Mouse (Mus musculus): ENCODE results near the gene Dll3. TPM values are rescaled to one million over a fixed set of nuclear protein-coding genes. Genes with fewer than 3 reads are reported as not detected.

Dll3 gene
- polyA plus RNA-seq, 1 experiment from 2014 or later = 3.7 TPM

DNA sequence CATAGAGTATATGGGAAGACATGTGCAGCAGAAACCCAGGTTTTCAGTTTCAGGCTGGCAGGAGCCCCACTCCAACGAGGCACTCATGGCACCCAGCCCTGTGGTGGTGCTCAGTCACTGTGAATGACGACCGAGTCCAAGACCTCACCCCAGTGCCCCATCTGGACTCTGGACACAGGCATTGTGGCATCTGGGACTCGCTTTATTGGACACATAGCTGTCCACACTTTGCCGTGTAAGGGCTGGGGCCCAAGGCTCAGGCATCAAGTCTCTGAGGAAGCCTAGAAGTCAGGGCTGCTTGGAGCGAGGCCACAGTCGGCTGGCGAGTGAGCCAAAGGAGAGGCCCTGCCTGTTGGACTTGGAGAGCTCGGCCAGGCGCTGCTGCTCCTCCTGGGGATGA lies 3.6 kb upstream of the Dll3 start:
- H3K9me3 ChIP-seq = no peaks in the 10 kb centered on the region
- H3K4me2 ChIP-seq (replicated peaks) = no peak overlapping the region
- peaks cover 14% of the 10 kb centered on the region for H3K4me1 ChIP-seq
- peaks cover 56% of the 10 kb centered on the region for H3K36me3 ChIP-seq
- H3K4me3 ChIP-seq = no peak overlapping the region
- WGBS = 94% methylated on average over 10 of the region's 10 CpGs
- H3K9ac ChIP-seq = no peak overlapping the region
- H3K27ac ChIP-seq = no peak overlapping the region
- peaks cover 18% of the 10 kb centered on the region for H3K27me3 ChIP-seq
- no peak for ATAC-seq (ENCODE audit: insufficient number of reproducible peaks, insufficient read depth, low FRiP score, low TSS enrichment)

DNA sequence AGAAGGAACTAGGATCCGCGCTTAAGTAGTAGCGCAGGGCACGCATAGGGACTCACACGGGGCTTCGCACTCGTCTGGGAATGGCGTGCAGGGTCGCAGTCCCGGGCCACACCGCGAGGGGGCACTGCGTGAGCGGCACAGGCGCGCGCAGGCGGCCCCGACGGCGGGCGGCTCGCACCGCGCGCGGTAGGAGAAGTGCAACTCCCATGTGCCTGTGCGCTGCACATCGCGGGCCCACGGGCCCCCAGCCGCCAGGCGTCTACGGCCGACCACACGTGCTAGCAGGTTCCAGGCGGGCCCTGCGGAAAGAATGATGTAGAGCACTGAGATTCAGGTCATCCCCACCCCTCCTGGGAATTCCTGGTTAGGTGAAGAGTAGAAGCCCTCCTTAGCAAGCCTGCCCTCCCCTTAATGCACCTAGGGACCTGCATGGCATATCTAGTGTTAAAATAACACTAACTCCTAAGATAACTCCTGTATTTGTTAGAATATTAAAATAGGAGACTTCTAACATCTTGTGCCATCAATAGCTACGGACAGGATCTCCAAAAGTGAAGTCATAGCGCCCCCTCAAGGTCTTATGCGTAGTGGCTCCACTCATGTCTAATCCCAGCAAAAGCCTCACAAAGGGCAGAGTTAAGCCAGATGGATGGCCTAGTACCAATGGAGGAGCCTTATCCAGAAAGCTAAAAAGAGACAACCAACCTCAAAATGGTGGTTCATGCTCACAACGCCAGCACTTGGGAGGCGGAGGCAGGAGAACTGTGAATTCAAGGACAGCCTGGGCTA lies 3.0 kb downstream of the Dll3 start:
- Histone ChIP-seq H3K4me3 (peak overlapping the region; percentile 7; the same call in 1 of the 2 replicates), H3K36me3 (no peaks in the 10 kb centered on the region), H3K4me1 (peaks cover 18% of the 10 kb centered on the region), H3K27me3 (peaks cover 80% of the 10 kb centered on the region), H3K4me2 (replicated peaks) (peak overlapping the region; percentile 31), H3K9ac (no peak overlapping the region), H3K9me3 (no peaks in the 10 kb centered on the region), H3K27ac (no peak overlapping the region)
- no peak for ATAC-seq (ENCODE audit: insufficient number of reproducible peaks, insufficient read depth, low FRiP score, low TSS enrichment)
- WGBS = 11% methylated on average over 43 of the region's 43 CpGs

DNA sequence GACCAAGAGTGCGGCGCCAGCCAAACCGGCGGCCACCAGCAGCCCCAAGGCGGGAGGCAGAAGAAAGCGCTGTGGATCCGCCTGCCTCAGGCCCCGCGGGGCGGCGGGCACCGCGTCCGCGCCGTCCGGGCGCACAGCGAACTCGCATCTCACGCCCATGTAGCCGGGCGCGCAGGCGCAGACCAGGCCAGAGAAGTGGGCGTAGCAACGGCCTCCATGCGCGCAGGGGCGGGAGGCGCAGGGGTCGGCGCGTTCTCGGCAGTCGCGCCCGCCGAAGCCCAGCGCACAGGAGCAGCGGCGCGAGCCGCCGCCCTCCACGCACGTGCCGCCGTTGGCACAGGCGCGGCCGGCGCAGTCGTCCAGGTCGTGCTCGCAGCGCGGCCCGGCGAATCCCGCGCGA lies 7.6 kb downstream of the Dll3 start:
- Histone ChIP-seq H3K4me3 (peak overlapping the region; percentile 50), H3K27me3 (peaks cover 95% of the 10 kb centered on the region), H3K4me2 (replicated peaks) (peak overlapping the region; percentile 80), H3K27ac (no peak overlapping the region), H3K9me3 (no peaks in the 10 kb centered on the region), H3K36me3 (no peaks in the 10 kb centered on the region), H3K4me1 (peaks cover 13% of the 10 kb centered on the region), H3K9ac (peak overlapping the region; percentile 53)
- ATAC-seq (ENCODE audit: insufficient number of reproducible peaks, insufficient read depth, low FRiP score, low TSS enrichment) = peak; percentile 55; the same call in 1 of the 2 replicates
- 5% methylated on average over 39 of the region's 63 CpGs for WGBS

DNA sequence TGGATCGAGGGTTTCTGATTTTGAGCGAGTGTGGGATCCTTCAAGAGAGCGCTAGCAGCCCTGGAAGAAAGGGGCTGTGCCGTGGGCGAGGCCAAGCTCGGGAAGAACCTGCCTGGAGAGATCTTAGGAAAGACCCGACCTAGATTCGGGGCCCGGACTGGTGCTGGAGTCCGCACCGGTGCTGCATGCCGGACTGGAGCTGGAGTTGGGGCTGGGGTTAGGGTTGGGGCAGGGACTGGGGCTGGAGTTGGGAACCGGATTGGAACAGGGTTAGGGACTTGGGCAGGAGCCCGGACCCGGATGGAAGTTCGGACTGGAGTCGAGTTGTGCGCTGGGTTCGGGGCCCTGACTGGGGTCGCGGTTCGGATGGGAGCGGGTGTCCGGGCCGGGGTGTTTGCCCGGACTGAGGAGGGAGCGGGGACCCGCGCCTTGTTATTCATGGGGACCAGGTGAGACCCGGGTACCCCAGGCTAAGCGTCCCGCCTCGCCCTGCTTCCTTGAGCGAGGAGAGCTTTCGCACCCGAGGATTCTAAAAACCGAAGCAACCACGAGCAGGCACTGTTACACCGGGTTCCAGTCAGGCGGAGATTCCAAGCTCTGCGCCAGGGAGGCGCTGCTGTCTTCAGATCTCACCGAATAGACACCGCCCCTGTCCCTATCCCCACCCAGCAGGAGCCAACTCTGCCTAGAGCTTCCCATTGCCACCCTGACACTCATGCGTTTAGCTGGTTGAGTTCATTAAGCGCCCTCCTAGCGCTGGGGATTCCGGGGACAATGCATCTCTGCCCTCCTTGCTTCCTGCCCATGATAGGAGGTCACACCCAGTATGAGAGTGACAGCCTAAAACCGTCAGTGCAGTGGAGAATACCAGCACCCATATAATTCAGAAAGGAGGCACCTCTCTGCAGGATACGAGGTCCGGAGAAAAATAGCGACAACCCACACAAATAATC lies 11.1 kb downstream of the Dll3 start, which contains the start of gene Selenov:
Selenov (minus strand) TSS at position 549 of the 953 bp plus-strand sequence.
- Histone ChIP-seq H3K36me3 (no peaks in the 10 kb centered on the region), H3K4me3 (peak within 1 kb of the TSS; percentile 25), H3K27ac (no peak within 1 kb of the TSS), H3K27me3 (peaks cover 87% of the 10 kb centered on the region), H3K9ac (no peak within 1 kb of the TSS), H3K4me2 (replicated peaks) (peak within 1 kb of the TSS; percentile 40), H3K4me1 (peaks cover 8% of the 10 kb centered on the region), H3K9me3 (no peaks in the 10 kb centered on the region)
- peak; percentile 30; the same call in 1 of the 2 replicates for ATAC-seq (ENCODE audit: insufficient number of reproducible peaks, insufficient read depth, low FRiP score, low TSS enrichment)
- under 1% methylated on average over 52 of the region's 52 CpGs for WGBS

DNA sequence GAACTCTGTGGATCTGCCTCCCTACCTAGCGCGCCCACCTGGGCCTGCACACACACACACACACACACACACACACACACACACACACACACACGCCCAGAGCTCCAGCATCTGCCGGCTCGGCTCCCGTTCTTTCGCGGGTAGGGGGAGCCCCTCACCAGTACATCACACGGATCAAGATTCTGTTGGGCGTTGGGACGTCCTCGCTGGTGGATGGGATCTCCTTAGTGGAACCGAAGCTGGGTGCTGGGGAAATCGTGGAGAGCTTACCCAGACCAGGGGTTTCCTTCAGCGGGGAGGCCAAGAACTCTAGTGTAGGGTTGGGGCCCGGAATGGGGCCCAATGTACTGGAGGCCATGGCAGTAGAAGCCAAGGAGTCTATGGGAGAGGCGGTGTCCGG lies 11.9 kb downstream of the Dll3 start:
- Histone ChIP-seq H3K9ac (no peak overlapping the region), H3K36me3 (no peaks in the 10 kb centered on the region), H3K27me3 (peaks cover 81% of the 10 kb centered on the region), H3K4me3 (peak overlapping the region; percentile 25), H3K4me1 (peaks cover 8% of the 10 kb centered on the region), H3K4me2 (replicated peaks) (peak overlapping the region; percentile 40), H3K27ac (no peak overlapping the region), H3K9me3 (no peaks in the 10 kb centered on the region)
- WGBS = 3% methylated on average over 18 of the region's 18 CpGs
- ATAC-seq (ENCODE audit: insufficient number of reproducible peaks, insufficient read depth, low FRiP score, low TSS enrichment) = no peak

DNA sequence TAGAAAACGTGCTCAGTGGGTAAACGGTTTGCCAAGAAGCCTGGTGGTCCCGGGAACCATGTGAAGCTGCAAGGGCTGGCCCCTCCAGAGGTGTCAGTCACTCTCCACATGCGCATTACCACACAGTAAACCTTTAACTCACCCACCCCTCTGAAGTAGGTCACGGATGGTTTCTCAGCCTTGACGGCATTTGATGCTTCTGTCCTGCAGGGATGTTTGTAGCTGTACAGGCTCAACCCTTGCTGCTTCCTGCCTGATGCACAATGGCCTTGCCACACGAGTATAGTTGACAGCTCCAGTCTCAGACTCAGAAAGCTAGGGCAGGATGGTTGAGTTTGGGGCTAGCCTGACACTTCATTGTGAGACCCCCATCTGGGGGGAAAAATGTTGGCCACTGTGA lies 21.4 kb downstream of the Dll3 start:
- ATAC-seq (ENCODE audit: insufficient number of reproducible peaks, insufficient read depth, low FRiP score, low TSS enrichment) = no peak
- Histone ChIP-seq H3K27ac (no peak overlapping the region), H3K27me3 (no peaks in the 10 kb centered on the region), H3K9ac (no peak overlapping the region), H3K4me3 (no peak overlapping the region), H3K4me1 (peaks cover 8% of the 10 kb centered on the region; the same call in 1 of the 2 replicates), H3K4me2 (replicated peaks) (no peak overlapping the region), H3K9me3 (no peaks in the 10 kb centered on the region), H3K36me3 (no peaks in the 10 kb centered on the region)
- WGBS = 80% methylated on average over 7 of the region's 7 CpGs

DNA sequence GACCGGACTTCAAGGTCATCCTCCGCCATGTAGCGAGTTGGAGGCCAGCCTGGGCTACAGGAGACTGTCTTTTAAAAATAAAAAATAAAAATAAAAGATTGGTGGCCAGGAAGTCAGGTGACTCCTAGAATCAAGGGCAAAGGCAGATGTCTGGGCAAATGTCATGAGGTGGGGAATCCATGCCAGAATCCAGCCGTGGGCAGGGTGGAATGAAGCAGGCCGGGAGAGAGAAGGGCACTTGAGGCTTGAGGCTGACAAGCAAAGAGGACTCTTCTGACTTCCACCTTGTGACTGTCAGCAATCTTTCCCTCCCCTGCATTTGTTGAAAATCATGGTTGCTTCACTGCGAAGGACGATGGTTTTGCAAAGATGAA lies 23.8 kb downstream of the Dll3 start:
- no peak for ATAC-seq (ENCODE audit: insufficient number of reproducible peaks, insufficient read depth, low FRiP score, low TSS enrichment)
- WGBS = 88% methylated on average over 7 of the region's 7 CpGs
- Histone ChIP-seq H3K4me3 (peak overlapping the region; percentile 57), H3K27me3 (no peaks in the 10 kb centered on the region), H3K27ac (0 out of 2 replicates have a peak overlapping the region, but pooled peaks have one; percentile 64), H3K9ac (peak overlapping the region; percentile 75), H3K4me2 (replicated peaks) (peak overlapping the region; percentile 85), H3K9me3 (no peaks in the 10 kb centered on the region), H3K4me1 (peaks cover 8% of the 10 kb centered on the region; the same call in 1 of the 2 replicates), H3K36me3 (peaks cover 10% of the 10 kb centered on the region; the same call in 1 of the 2 replicates)

DNA sequence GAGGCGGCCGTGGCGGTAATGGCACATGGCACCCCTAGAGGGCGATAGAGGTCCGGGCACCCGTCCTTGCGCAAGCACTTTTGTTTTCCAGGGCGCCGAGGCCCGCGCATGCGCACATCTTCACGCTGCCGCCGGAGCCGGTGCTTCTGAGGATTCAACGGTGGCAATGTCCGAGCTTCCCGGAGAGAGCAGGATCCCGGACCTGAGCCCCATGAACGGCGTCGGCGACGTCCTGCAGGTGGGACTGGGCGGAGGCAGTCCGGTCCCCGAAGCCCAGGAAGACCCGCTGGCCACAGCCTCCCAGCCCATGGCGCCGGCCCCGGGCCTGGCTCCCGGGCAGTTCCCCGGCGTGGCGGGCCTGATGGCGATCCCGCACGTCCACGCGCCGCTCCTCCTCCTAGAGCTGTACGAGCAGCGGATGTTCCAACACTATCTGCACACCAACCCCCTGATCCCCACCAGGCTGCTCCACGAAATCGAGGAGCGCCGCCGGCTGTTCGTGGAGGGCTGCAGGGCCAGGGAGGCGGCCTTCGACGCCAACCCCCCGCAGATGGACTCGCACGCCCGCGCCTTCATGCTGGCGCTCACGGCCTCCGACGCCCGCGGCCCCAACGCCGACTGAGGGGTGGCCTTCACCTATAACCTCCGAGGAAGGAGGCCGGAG lies 24.3 kb downstream of the Dll3 start, which contains the start of gene Eid2b:
Eid2b (plus strand) TSS at position 125 of the 664 bp plus-strand sequence.
- peak; percentile 73 for ATAC-seq (ENCODE audit: insufficient number of reproducible peaks, insufficient read depth, low FRiP score, low TSS enrichment)
- Histone ChIP-seq H3K9ac (peak within 1 kb of the TSS; percentile 75), H3K27me3 (no peaks in the 10 kb centered on the region), H3K4me3 (peak within 1 kb of the TSS; percentile 57), H3K4me1 (peaks cover 8% of the 10 kb centered on the region; the same call in 1 of the 2 replicates), H3K36me3 (peaks cover 15% of the 10 kb centered on the region), H3K9me3 (no peaks in the 10 kb centered on the region), H3K4me2 (replicated peaks) (peak within 1 kb of the TSS; percentile 85), H3K27ac (peak within 1 kb of the TSS; percentile 64; the same call in 1 of the 2 replicates)
- 4% methylated on average over 68 of the region's 68 CpGs for WGBS

DNA sequence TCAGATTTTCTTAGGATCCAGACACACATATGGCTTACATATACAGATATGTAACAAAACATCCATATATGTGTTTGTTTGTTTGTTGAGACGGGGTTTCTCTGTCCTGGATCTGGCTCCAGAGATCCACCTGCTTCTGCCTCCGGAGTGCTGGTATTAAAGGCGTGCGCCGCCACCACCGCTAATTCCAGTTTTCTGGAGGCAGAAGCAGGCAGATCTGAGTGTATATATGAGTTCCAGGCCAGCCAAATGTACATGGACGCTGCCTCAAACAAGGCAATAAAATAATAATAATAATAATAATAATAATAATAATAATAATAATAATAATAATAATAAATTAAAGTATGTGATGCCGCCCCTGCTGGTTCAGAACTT lies 24.8 kb downstream of the Dll3 start:
- H3K27me3 ChIP-seq = no peaks in the 10 kb centered on the region
- peaks cover 20% of the 10 kb centered on the region for H3K36me3 ChIP-seq
- no peak overlapping the region for H3K4me2 ChIP-seq (replicated peaks)
- WGBS = 58% methylated on average over 8 of the region's 8 CpGs
- no peak overlapping the region for H3K27ac ChIP-seq
- peaks cover 8% of the 10 kb centered on the region; the same call in 1 of the 2 replicates for H3K4me1 ChIP-seq
- no peak overlapping the region for H3K4me3 ChIP-seq
- H3K9me3 ChIP-seq = no peaks in the 10 kb centered on the region
- no peak overlapping the region for H3K9ac ChIP-seq
- 0 out of 2 replicates have a peak, but pooled peaks have one; percentile 13 for ATAC-seq (ENCODE audit: insufficient number of reproducible peaks, insufficient read depth, low FRiP score, low TSS enrichment)

DNA sequence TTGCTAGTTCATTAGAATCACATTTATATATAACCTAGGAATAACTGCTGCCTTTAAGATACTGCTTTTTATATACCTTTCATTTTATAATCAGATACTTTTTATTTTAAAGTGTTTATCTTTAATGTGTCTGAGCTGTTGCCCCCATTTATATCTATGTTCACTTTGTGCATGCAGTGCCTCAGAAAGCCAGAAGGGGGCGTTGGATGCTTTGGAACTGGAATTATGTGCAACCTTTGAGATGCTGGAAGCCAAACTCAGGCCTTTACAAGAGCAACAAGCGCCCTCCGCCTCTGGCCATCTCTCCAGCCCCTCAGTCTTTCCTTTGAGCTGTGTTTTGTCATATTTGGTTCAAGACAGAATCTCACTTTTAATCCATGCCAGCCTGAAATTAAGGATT lies 30.3 kb downstream of the Dll3 start:
- WGBS = 74% methylated on average over 3 of the region's 3 CpGs
- Histone ChIP-seq H3K9ac (no peak overlapping the region), H3K36me3 (peaks cover 38% of the 10 kb centered on the region), H3K27ac (no peak overlapping the region), H3K27me3 (no peaks in the 10 kb centered on the region), H3K4me2 (replicated peaks) (no peak overlapping the region), H3K4me3 (no peak overlapping the region), H3K4me1 (peaks cover 4% of the 10 kb centered on the region; the same call in 1 of the 2 replicates), H3K9me3 (no peaks in the 10 kb centered on the region)
- no peak for ATAC-seq (ENCODE audit: insufficient number of reproducible peaks, insufficient read depth, low FRiP score, low TSS enrichment)

DNA sequence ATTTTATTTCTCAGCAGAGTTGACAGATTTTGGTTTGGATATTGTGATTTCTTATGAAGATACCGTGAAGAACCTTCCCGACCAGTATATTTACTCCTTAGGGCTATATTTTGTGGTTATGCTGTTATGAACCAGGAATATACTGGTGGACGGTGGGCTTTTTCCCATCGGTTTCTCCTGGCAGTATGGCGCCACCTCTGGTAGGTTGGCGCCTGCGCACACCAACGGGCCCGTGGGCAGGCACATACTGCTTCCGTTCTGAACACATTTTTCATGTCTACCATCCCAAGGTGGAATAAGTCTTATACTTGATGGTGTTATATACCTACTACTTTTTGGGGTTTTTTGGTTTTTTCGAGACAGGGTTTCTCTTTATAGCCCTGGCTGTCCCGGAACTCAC lies 32.7 kb downstream of the Dll3 start:
- H3K4me1 ChIP-seq = peaks cover 4% of the 10 kb centered on the region; the same call in 1 of the 2 replicates
- no peak overlapping the region for H3K9ac ChIP-seq
- no peaks in the 10 kb centered on the region for H3K27me3 ChIP-seq
- H3K4me3 ChIP-seq = no peak overlapping the region
- no peak overlapping the region for H3K27ac ChIP-seq
- 92% methylated on average over 12 of the region's 12 CpGs for WGBS
- no peak for ATAC-seq (ENCODE audit: insufficient number of reproducible peaks, insufficient read depth, low FRiP score, low TSS enrichment)
- H3K9me3 ChIP-seq = no peaks in the 10 kb centered on the region
- peaks cover 37% of the 10 kb centered on the region for H3K36me3 ChIP-seq
- no peak overlapping the region; the same call in 1 of the 2 replicates for H3K4me2 ChIP-seq (replicated peaks)

All from embryonic facial prominence, embryonic 12.5 days (tissue).